Mouse (Mus musculus) hindbrain, embryonic 14.5 days (tissue): ENCODE results near the gene Ddx23. TPM values are rescaled to one million over a fixed set of nuclear protein-coding genes. Genes with fewer than 3 reads are reported as not detected.

Source experiments
- ATAC-seq: fragments of 200-750 bp; cut with Nextera tagmentation; 2 replicates; pipeline ENCODE4 v1.8.0; 2017; ENCODE audit warnings: moderate number of reproducible peaks, mild to moderate bottlenecking, moderate TSS enrichment, moderate library complexity; ENCODE audit not compliant: low FRiP score
- DNase-seq: peaks from one replicate; pipeline ENCODE4 v3.0.0-alpha.2; 2015; ENCODE audit warnings: low spot score
- H3K27ac ChIP-seq: fragments of 300-500 bp; sonication (generic); 2 replicates; pipeline ENCODE4 v1.5.1; 2014; ENCODE audit warnings: mild to moderate bottlenecking, moderate library complexity
- H3K27me3 ChIP-seq: fragments of 300-500 bp; sonication (generic); 2 replicates; pipeline ENCODE4 v1.6.1; 2014; ENCODE audit warnings: mild to moderate bottlenecking, low read length, mixed read lengths; ENCODE audit not compliant: control insufficient read depth, insufficient read depth
- H3K36me3 ChIP-seq: fragments of 300-500 bp; sonication (generic); replicated peaks from 2 replicates; pipeline ENCODE4 v1.6.1; 2014; ENCODE audit not compliant: control insufficient read depth, insufficient read depth
- H3K4me1 ChIP-seq: fragments of 300-500 bp; sonication (generic); replicated peaks from 2 replicates; pipeline ENCODE4 v1.6.1; 2014; ENCODE audit warnings: antibody characterized with exemption, low read length, mixed read lengths; ENCODE audit not compliant: control insufficient read depth, insufficient read depth
- H3K4me2 ChIP-seq: fragments of 300-500 bp; sonication (generic); replicated peaks from 2 replicates; pipeline ENCODE4 v1.6.1; 2014; ENCODE audit warnings: mild to moderate bottlenecking, moderate library complexity
- H3K4me3 ChIP-seq: fragments of 300-500 bp; sonication (generic); replicated peaks from 2 replicates; pipeline ENCODE4 v1.5.1; 2014; ENCODE audit warnings: mild to moderate bottlenecking, low read length
- H3K9ac ChIP-seq: fragments of 300-500 bp; sonication (generic); 2 replicates; pipeline ENCODE4 v1.6.1; 2014
- H3K9me3 ChIP-seq: fragments of 300-500 bp; sonication (generic); 2 replicates; pipeline ENCODE4 v1.6.1; 2016; ENCODE audit warnings: low read length; ENCODE audit not compliant: control insufficient read depth
- WGBS: fragments of 180-500 bp; shearing (Covaris S2); extraction: QIAGEN DNeasy Blood & Tissue Kit; methylation state at CpG from one replicate; pipeline ENCODE4 v1.1.7; 2014; 5-methylcytosine and 5-hydroxymethylcytosine counted together
- polyA plus RNA-seq: library from polyadenylated mRNA; unstranded; fragments of >200 nt; fragmentation: Nextera tagmentation; extraction: Ambion mirVana; gene quantifications from 2 replicates; pipeline ENCODE4 v1.2.1, GENCODE M21; 2014

The Ddx23 gene
- polyA plus RNA-seq, 1 experiment from 2014 or later, result 22.5 TPM

DNA sequence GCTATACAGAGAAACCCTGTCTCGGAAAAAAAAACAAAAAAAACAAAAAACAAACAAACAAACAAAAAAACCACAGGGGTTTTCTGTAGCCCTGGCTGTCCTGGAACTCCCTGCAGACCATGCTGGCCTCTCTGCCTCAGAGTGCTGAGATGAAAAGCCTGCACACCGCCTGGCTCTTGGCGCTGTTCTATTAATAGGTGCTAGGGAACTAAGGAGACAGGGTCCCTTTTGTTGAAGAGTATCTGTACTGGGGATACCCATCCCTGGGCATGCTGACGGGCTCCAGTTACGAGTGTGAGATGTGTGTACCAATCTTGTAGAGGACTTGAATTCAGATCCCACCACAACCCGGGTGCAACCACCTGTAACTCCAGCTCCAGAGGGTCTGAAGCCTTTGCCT lies 46.9 kb downstream of the Ddx23 start:
- H3K27me3 ChIP-seq, result no peaks in the 10 kb centered on the region
- no peaks in the 10 kb centered on the region for H3K9me3 ChIP-seq
- WGBS, result 61% methylated on average over 6 of the region's 6 CpGs
- H3K4me1 ChIP-seq, result no peaks in the 10 kb centered on the region
- no peaks in the 10 kb centered on the region for H3K36me3 ChIP-seq
- H3K4me2 ChIP-seq, result no peak overlapping the region
- DNase-seq (no peak), ATAC-seq (no peak)
- H3K4me3 ChIP-seq, result no peak overlapping the region
- no peak overlapping the region for H3K9ac ChIP-seq
- no peak overlapping the region for H3K27ac ChIP-seq

DNA sequence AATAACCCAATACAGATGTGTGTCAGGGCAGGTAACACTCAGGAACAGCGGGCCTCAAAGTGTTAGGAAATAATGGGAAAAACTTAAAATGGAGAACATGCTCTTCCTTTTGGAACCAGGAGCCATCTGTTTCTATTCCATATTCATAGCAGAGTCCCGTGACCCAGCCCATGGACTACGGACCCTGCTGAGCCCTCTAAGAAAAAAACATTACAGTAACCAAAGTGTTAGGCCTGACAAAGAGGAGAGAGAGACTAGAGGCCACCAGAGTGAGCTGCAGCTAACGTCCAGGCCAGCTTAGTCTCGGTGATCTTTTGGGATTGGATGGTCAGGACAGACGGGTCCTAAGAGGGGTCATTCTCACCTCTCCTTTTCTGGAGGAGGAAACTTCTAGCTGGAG lies 47.7 kb downstream of the Ddx23 start:
- no peak for DNase-seq
- no peaks in the 10 kb centered on the region for H3K9me3 ChIP-seq
- no peaks in the 10 kb centered on the region for H3K27me3 ChIP-seq
- H3K4me1 ChIP-seq, result no peaks in the 10 kb centered on the region
- no peak for ATAC-seq
- H3K4me3 ChIP-seq, result no peak overlapping the region
- peak overlapping the region; percentile 64; the same call in 1 of the 2 replicates for H3K27ac ChIP-seq
- WGBS, result 42% methylated on average over 6 of the region's 6 CpGs
- no peaks in the 10 kb centered on the region for H3K36me3 ChIP-seq
- no peak overlapping the region for H3K9ac ChIP-seq
- H3K4me2 ChIP-seq, result no peak overlapping the region

DNA sequence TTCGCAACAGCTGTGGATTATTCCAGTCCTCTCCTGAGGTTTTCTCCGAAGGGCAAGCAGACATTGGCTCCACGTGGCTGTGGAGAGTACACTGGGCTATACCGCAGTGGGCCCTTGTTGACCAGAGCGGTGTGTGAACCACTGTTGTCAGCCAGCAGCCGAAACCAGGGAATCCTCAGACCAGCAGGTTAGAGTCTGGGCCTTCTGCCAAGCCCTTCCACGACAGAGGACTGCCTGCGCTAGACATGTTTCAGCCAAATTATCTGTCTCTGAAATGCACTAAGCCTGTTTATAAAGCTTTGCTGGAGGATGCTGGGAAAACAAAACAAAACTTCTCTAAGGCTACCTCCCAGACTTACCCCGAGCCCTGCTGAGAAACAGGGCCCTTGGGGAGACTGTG lies 48.1 kb downstream of the Ddx23 start:
- no peaks in the 10 kb centered on the region for H3K27me3 ChIP-seq
- H3K27ac ChIP-seq, result peak overlapping the region; percentile 64
- WGBS, result 38% methylated on average over 9 of the region's 9 CpGs
- no peaks in the 10 kb centered on the region for H3K36me3 ChIP-seq
- no peak overlapping the region for H3K4me3 ChIP-seq
- no peak overlapping the region; the same call in 1 of the 2 replicates for H3K4me2 ChIP-seq
- DNase-seq (no peak), ATAC-seq (no peak)
- H3K4me1 ChIP-seq, result no peaks in the 10 kb centered on the region
- H3K9me3 ChIP-seq, result no peaks in the 10 kb centered on the region
- no peak overlapping the region for H3K9ac ChIP-seq

DNA sequence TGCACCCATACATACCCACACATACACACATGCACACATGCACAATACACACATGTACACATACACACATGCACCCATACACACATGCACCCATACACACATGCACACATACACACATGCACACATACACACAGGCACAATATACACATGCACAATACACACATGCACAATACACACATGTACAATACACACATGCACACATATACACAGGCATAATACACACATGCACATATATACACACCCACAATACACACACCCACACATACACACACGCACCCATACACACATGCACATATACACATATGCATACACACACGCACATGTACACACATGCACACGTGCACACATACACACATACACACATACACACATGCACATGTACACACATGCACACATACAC lies 50.5 kb downstream of the Ddx23 start:
- Histone ChIP-seq H3K9me3 (no peaks in the 10 kb centered on the region), H3K4me3 (no peak overlapping the region), H3K27me3 (no peaks in the 10 kb centered on the region), H3K36me3 (no peaks in the 10 kb centered on the region), H3K9ac (no peak overlapping the region), H3K27ac (no peak overlapping the region), H3K4me1 (peaks cover 15% of the 10 kb centered on the region), H3K4me2 (no peak overlapping the region)
- ATAC-seq (no peak), DNase-seq (no peak)
- WGBS, result 94% methylated on average over 3 of the region's 3 CpGs

- Histone ChIP-seq H3K27ac (peak overlapping the region; percentile 77; the same call in 1 of the 2 replicates), H3K4me1 (peaks cover 22% of the 10 kb centered on the region), H3K9ac (peak overlapping the region; percentile 89), H3K9me3 (no peaks in the 10 kb centered on the region), H3K4me2 (peak overlapping the region; percentile 95), H3K27me3 (no peaks in the 10 kb centered on the region), H3K4me3 (peak overlapping the region; percentile 57), H3K36me3 (0 out of 2 replicates have a peak, but pooled peaks cover 6% of the 10 kb centered on the region)
- WGBS, result 1% methylated on average over 12 of the region's 12 CpGs
- ATAC-seq (no peak), DNase-seq (no peak)
Measured at GRCm38 (mm10) chr15:98610131-98610633, 52.5 kb downstream of the Ddx23 start.

GRCm38 (mm10) chr15:98609331-98610130 lies 53.2 kb downstream of the Ddx23 start, which contains the start of gene Adcy6:
Gene Adcy6, minus strand, starts transcription at chr15:98610076.
- Histone ChIP-seq H3K9ac (peak within 1 kb of the TSS; percentile 89), H3K36me3 (0 out of 2 replicates have a peak, but pooled peaks cover 6% of the 10 kb centered on the region), H3K4me1 (peaks cover 22% of the 10 kb centered on the region), H3K4me2 (peak within 1 kb of the TSS; percentile 95), H3K4me3 (peak within 1 kb of the TSS; percentile 57), H3K27me3 (no peaks in the 10 kb centered on the region), H3K9me3 (no peaks in the 10 kb centered on the region), H3K27ac (peak within 1 kb of the TSS; percentile 77)
- under 1% methylated on average over 51 of the region's 75 CpGs for WGBS
- peak; percentile 85 for ATAC-seq
- DNase-seq, result peak; percentile 76

- Histone ChIP-seq H3K4me2 (peak overlapping the region; percentile 95), H3K27me3 (no peaks in the 10 kb centered on the region), H3K9ac (peak overlapping the region; percentile 89), H3K4me1 (peaks cover 22% of the 10 kb centered on the region), H3K4me3 (peak overlapping the region; percentile 57), H3K27ac (peak overlapping the region; percentile 77), H3K9me3 (no peaks in the 10 kb centered on the region), H3K36me3 (peaks cover 12% of the 10 kb centered on the region)
- WGBS, result 2% methylated on average over 8 of the region's 26 CpGs
- DNase-seq (no peak), ATAC-seq (peak; percentile 39)
Measured at GRCm38 (mm10) chr15:98608784-98609250, 53.9 kb downstream of the Ddx23 start.

GRCm38 (mm10) chr15:98608058-98608783 lies 54.5 kb downstream of the Ddx23 start:
- Histone ChIP-seq H3K4me3 (peak overlapping the region; percentile 57), H3K27me3 (no peaks in the 10 kb centered on the region), H3K4me2 (peak overlapping the region; percentile 95), H3K9me3 (no peaks in the 10 kb centered on the region), H3K27ac (peak overlapping the region; percentile 77; the same call in 1 of the 2 replicates), H3K9ac (peak overlapping the region; percentile 89), H3K4me1 (peaks cover 25% of the 10 kb centered on the region), H3K36me3 (peaks cover 18% of the 10 kb centered on the region)
- WGBS, result 10% methylated on average over 8 of the region's 10 CpGs
- no peak for DNase-seq
- 0 out of 2 replicates have a peak, but pooled peaks have one; percentile 1 for ATAC-seq

DNA sequence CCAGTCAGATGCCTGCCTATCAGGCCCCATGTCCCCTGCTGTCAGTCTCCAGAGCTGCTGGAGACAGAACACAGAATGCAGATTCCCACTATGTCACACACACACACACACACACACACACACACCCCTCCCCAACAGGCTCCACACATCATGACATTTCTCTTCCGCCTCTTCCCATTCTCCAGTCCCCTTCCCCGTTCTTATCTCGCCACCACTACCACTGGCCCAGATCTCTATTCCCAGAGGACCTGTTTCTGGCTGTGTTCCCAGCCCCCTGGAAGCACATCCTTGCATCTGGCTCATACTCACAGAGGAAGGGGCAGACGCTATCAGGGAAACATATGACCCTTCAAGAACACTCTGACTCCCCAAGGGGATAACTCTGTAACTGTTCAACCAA lies 55.1 kb downstream of the Ddx23 start:
- Histone ChIP-seq H3K9me3 (no peaks in the 10 kb centered on the region), H3K27ac (no peak overlapping the region), H3K4me1 (peaks cover 32% of the 10 kb centered on the region), H3K9ac (peak overlapping the region; percentile 89; the same call in 1 of the 2 replicates), H3K36me3 (peaks cover 25% of the 10 kb centered on the region), H3K4me2 (peak overlapping the region; percentile 95), H3K27me3 (no peaks in the 10 kb centered on the region), H3K4me3 (peak overlapping the region; percentile 57; the same call in 1 of the 2 replicates)
- DNase-seq, result no peak
- 10% methylated on average over 4 of the region's 4 CpGs for WGBS
- no peak for ATAC-seq
